Mouse (Mus musculus) liver, adult 2 months (tissue): ENCODE measurements at regions not wholly inside any gene's neighbourhood (a gene's known extent, or its start where the extent isn't known, plus 50 kb on each side); places are given as distances from the start of the nearest gene placed in this dataset.
"Not testable (repeated sequence)": the region's sequence is repeated elsewhere in the genome, so short reads cannot be mapped to it uniquely, and the experiment has no call there.

Experiments
- DNase-seq: peaks from one replicate; pipeline ENCODE4 v3.0.0-alpha.2; 2011; ENCODE audit warnings: low read depth, low spot score; ENCODE audit errors: extremely low read depth
- H3K27ac ChIP-seq: fragments of 200-500 bp; replicated peaks from 2 replicates; pipeline ENCODE4 v1.5.1; 2012; ENCODE audit warnings: low read depth, mild to moderate bottlenecking, control low read depth, inconsistent platforms, low read length; ENCODE audit not compliant: insufficient read depth
- H3K27me3 ChIP-seq: fragments of 200-500 bp; 2 replicates; pipeline ENCODE4 v1.6.1; 2012; ENCODE audit warnings: mild to moderate bottlenecking, moderate library complexity, low read length, inconsistent platforms; ENCODE audit not compliant: control insufficient read depth, insufficient read depth
- H3K36me3 ChIP-seq: fragments of 200-500 bp; 2 replicates; pipeline ENCODE4 v1.6.1; 2012; ENCODE audit warnings: low read length, inconsistent platforms; ENCODE audit not compliant: control insufficient read depth, insufficient read depth
- H3K4me1 ChIP-seq: fragments of 200-500 bp; 2 replicates; pipeline ENCODE4 v1.6.1; 2011; ENCODE audit warnings: low read length; ENCODE audit not compliant: control insufficient read depth, insufficient read depth
- H3K4me3 ChIP-seq: fragments of 200-500 bp; 2 replicates; pipeline ENCODE4 v1.5.1; 2011; ENCODE audit warnings: low read depth, mild to moderate bottlenecking, control low read depth, low read length, moderate library complexity; ENCODE audit not compliant: insufficient read depth
- H3K79me2 ChIP-seq: fragments of 200-500 bp; 2 replicates; pipeline ENCODE4 v1.6.1; 2012; ENCODE audit warnings: inconsistent platforms, mild to moderate bottlenecking, low read length, moderate library complexity; ENCODE audit not compliant: control insufficient read depth, insufficient read depth
- H3K9ac ChIP-seq: fragments of 200-500 bp; 2 replicates; pipeline ENCODE4 v1.6.1; 2012; ENCODE audit warnings: low read depth, mild to moderate bottlenecking, control low read depth, inconsistent platforms, low read length
- CTCF ChIP-seq: fragments of 200-500 bp; IDR thresholded peaks from 2 replicates; pipeline ENCODE4 v1.5.1; 2011; ENCODE audit warnings: low read depth, low read length, control low read depth
- POLR2A ChIP-seq: fragments of 200-500 bp; IDR thresholded peaks from 2 replicates; pipeline ENCODE4 v1.6.1; 2011; ENCODE audit warnings: low read length, control low read depth; ENCODE audit not compliant: insufficient read depth; ENCODE audit errors: extremely low read depth
- WGBS: fragments of 180-500 bp; shearing (Covaris S2); methylation state at CpG from one replicate; pipeline ENCODE4 v1.1.7; 2018; 5-methylcytosine and 5-hydroxymethylcytosine counted together

- TF ChIP-seq POLR2A (no peak), CTCF (no peak)
- Histone ChIP-seq H3K36me3 (no peaks in the 10 kb centered on the region), H3K4me1 (no peaks in the 10 kb centered on the region), H3K27ac (no peak overlapping the region), H3K79me2 (no peaks in the 10 kb centered on the region), H3K4me3 (no peak overlapping the region), H3K9ac (no peak overlapping the region), H3K27me3 (no peaks in the 10 kb centered on the region)
- no peak for DNase-seq
- WGBS: 90% methylated on average over 5 of the region's 5 CpGs
These were observed 55.4 kb upstream of the Il33 start for GRCm38 (mm10) chr19:29869526-29869925.

- WGBS: 100% methylated on average over 1 of the region's 1 CpGs
- DNase-seq, H3K79me2 ChIP-seq, H3K4me1 ChIP-seq, H3K9ac ChIP-seq, H3K4me3 ChIP-seq, H3K36me3 ChIP-seq, H3K27me3 ChIP-seq, H3K27ac ChIP-seq: not testable (repeated sequence)
These were observed 55.9 kb upstream of the Ranbp6 start for GRCm38 (mm10) chr19:29868681-29869080.

GRCm38 (mm10) chr19:29866822-29867221, 54.0 kb upstream of the Ranbp6 start:
- Histone ChIP-seq H3K36me3 (no peaks in the 10 kb centered on the region), H3K4me1 (no peaks in the 10 kb centered on the region), H3K27me3 (no peaks in the 10 kb centered on the region), H3K79me2 (no peaks in the 10 kb centered on the region), H3K27ac (no peak overlapping the region), H3K9ac (no peak overlapping the region), H3K4me3 (no peak overlapping the region)
- WGBS: 92% methylated on average over 3 of the region's 3 CpGs
- DNase-seq: no peak
- no peak for TF ChIP-seq POLR2A
- TF ChIP-seq CTCF: no peak

GRCm38 (mm10) chr19:29865142-29865541, 52.4 kb upstream of the Ranbp6 start:
- Histone ChIP-seq H3K4me1 (no peaks in the 10 kb centered on the region), H3K79me2 (no peaks in the 10 kb centered on the region), H3K36me3 (no peaks in the 10 kb centered on the region), H3K4me3 (no peak overlapping the region), H3K9ac (no peak overlapping the region), H3K27me3 (no peaks in the 10 kb centered on the region), H3K27ac (no peak overlapping the region)
- TF ChIP-seq CTCF (no peak), POLR2A (no peak)
- no peak for DNase-seq
- 85% methylated on average over 1 of the region's 1 CpGs for WGBS

- TF ChIP-seq POLR2A (no peak), CTCF (no peak)
- Histone ChIP-seq H3K79me2 (no peaks in the 10 kb centered on the region), H3K9ac (no peak overlapping the region), H3K36me3 (no peaks in the 10 kb centered on the region), H3K27me3 (no peaks in the 10 kb centered on the region), H3K4me3 (no peak overlapping the region), H3K27ac (no peak overlapping the region), H3K4me1 (no peaks in the 10 kb centered on the region)
- peak; percentile 30 for DNase-seq
These were observed 50.0 kb upstream of the Ranbp6 start for GRCm38 (mm10) chr19:29862808-29863207.
